Mouse (Mus musculus) ES-Bruce4 (cell line): ENCODE measurements at regions not wholly inside any gene's neighbourhood (a gene's known extent, or its start where the extent isn't known, plus 50 kb on each side); places are given as distances from the start of the nearest gene placed in this dataset.

Experiments
- CTCF ChIP-seq: IDR thresholded peaks from one replicate; pipeline ENCODE4 v1.8.1; 2011; ENCODE audit warnings: low read depth, low read length
- EP300 ChIP-seq: IDR thresholded peaks from 2 replicates; pipeline ENCODE4 v1.6.1; 2011; ENCODE audit warnings: low read depth, low read length; ENCODE audit not compliant: insufficient read depth
- POLR2A ChIP-seq: IDR thresholded peaks from one replicate; pipeline ENCODE4 v1.8.1; 2011; ENCODE audit warnings: low read length; ENCODE audit not compliant: insufficient read depth

DNA sequence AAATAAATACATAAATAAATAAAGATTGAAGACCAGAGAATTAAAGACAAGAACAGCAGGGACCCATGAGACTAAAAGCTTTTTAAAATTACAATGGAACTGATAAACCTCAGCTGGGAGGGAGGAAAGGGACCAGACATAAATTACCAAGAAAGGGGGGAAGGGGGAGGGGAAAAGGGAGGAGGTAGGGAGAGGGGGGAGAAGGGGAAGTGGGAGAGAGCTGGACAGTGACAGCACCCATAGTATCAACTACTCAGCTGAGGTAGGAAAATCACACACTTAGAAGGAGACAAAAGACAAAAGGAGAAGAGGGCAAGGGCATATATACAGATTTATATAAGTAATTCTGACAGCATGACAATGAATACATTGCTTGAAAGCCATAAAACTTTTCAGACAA lies 626.4 kb upstream of the Adam5 start:
- TF ChIP-seq CTCF, result no peak
- no peak for TF ChIP-seq EP300
- TF ChIP-seq POLR2A, result no peak
